Mouse (Mus musculus) stomach, embryonic 16.5 days (tissue): ENCODE results near the gene Plekha3. TPM values are rescaled to one million over a fixed set of nuclear protein-coding genes. Genes with fewer than 3 reads are reported as not detected.

ENCODE experiments used
- ATAC-seq: fragments of 200-750 bp; cut with Nextera tagmentation; 2 replicates; pipeline ENCODE4 v1.8.0; 2017; ENCODE audit warnings: moderate number of reproducible peaks, moderate TSS enrichment; ENCODE audit not compliant: insufficient read depth, low FRiP score
- H3K27ac ChIP-seq: fragments of 300-500 bp; sonication (generic); 2 replicates; pipeline ENCODE4 v1.5.1; 2014; ENCODE audit warnings: low read length
- H3K27me3 ChIP-seq: fragments of 300-500 bp; sonication (generic); 2 replicates; pipeline ENCODE4 v1.6.1; 2014; ENCODE audit warnings: low read length, control low read depth, mixed read lengths; ENCODE audit not compliant: control insufficient read depth, insufficient read depth
- H3K36me3 ChIP-seq: fragments of 300-500 bp; sonication (generic); 2 replicates; pipeline ENCODE4 v1.6.1; 2014; ENCODE audit warnings: low read length; ENCODE audit not compliant: control insufficient read depth, insufficient read depth
- H3K4me1 ChIP-seq: fragments of 300-500 bp; sonication (generic); 2 replicates; pipeline ENCODE4 v1.6.1; 2014; ENCODE audit warnings: low read length, control low read depth, mixed read lengths; ENCODE audit not compliant: control insufficient read depth, insufficient read depth
- H3K4me2 ChIP-seq: fragments of 300-500 bp; sonication (generic); 2 replicates; pipeline ENCODE4 v1.6.1; 2014; ENCODE audit warnings: low read depth, low read length, mixed read lengths
- H3K4me3 ChIP-seq: fragments of 300-500 bp; sonication (generic); replicated peaks from 2 replicates; pipeline ENCODE4 v1.5.1; 2014; ENCODE audit warnings: mild to moderate bottlenecking, low read length
- H3K9ac ChIP-seq: fragments of 300-500 bp; sonication (generic); 2 replicates; pipeline ENCODE4 v1.6.1; 2014; ENCODE audit warnings: low read length
- H3K9me3 ChIP-seq: fragments of 300-500 bp; sonication (generic); replicated peaks from 2 replicates; pipeline ENCODE4 v1.6.1; 2016; ENCODE audit warnings: low read length, control low read depth; ENCODE audit not compliant: control insufficient read depth
- WGBS: fragments of 180-500 bp; shearing (Covaris S2); extraction: QIAGEN DNeasy Blood & Tissue Kit; methylation state at CpG from one replicate; pipeline ENCODE4 v1.1.7; 2014; 5-methylcytosine and 5-hydroxymethylcytosine counted together
- polyA plus RNA-seq: library from polyadenylated mRNA; unstranded; fragments of >200 nt; fragmentation: Nextera tagmentation; extraction: Ambion mirVana; gene quantifications from 2 replicates; pipeline ENCODE4 v1.2.1, GENCODE M21; 2015

Plekha3 gene
- polyA plus RNA-seq = 3.4 TPM in 2 replicates

- ATAC-seq = peak; percentile 81
- H3K4me3 ChIP-seq = peak within 1 kb of the TSS; percentile 89
- no peaks in the 10 kb centered on the region for H3K9me3 ChIP-seq
- 5% methylated on average over 45 of the region's 52 CpGs for WGBS
- peak within 1 kb of the TSS; percentile 79 for H3K27ac ChIP-seq
- H3K27me3 ChIP-seq = no peaks in the 10 kb centered on the region
- H3K9ac ChIP-seq = peak within 1 kb of the TSS; percentile 95
- H3K36me3 ChIP-seq = no peaks in the 10 kb centered on the region
- peak within 1 kb of the TSS; percentile 73 for H3K4me2 ChIP-seq
- H3K4me1 ChIP-seq = peaks cover 11% of the 10 kb centered on the region
Observed at GRCm38 (mm10) chr2:76674725-76675427, at the start of gene Plekha3. Plekha3 (plus strand) TSS chr2:76675281.

GRCm38 (mm10) chr2:76630293-76630692, 44.8 kb upstream of the Plekha3 start:
- Histone ChIP-seq H3K4me3 (no peak overlapping the region), H3K36me3 (peaks cover 40% of the 10 kb centered on the region), H3K27ac (no peak overlapping the region), H3K4me2 (no peak overlapping the region), H3K27me3 (no peaks in the 10 kb centered on the region), H3K9ac (no peak overlapping the region), H3K9me3 (0 out of 2 replicates have a peak, but pooled peaks cover 10% of the 10 kb centered on the region), H3K4me1 (no peaks in the 10 kb centered on the region)
- 88% methylated on average over 12 of the region's 12 CpGs for WGBS
- ATAC-seq = no peak

GRCm38 (mm10) chr2:76631600-76631999, 43.5 kb upstream of the Plekha3 start:
- peaks cover 43% of the 10 kb centered on the region for H3K36me3 ChIP-seq

GRCm38 (mm10) chr2:76639637-76640036, 35.4 kb upstream of the Plekha3 start:
- Histone ChIP-seq H3K27ac (no peak overlapping the region), H3K4me3 (no peak overlapping the region), H3K9me3 (no peaks in the 10 kb centered on the region), H3K4me1 (no peaks in the 10 kb centered on the region), H3K36me3 (peaks cover 21% of the 10 kb centered on the region), H3K4me2 (no peak overlapping the region), H3K27me3 (no peaks in the 10 kb centered on the region), H3K9ac (no peak overlapping the region)
- no peak for ATAC-seq
- WGBS = 97% methylated on average over 2 of the region's 2 CpGs

More at GRCm38 (mm10) chr2:76631600-76631999, 43.5 kb upstream of the Plekha3 start:
- no peak overlapping the region for H3K4me2 ChIP-seq
- H3K27ac ChIP-seq = no peak overlapping the region
- no peak overlapping the region for H3K4me3 ChIP-seq
- 0 out of 2 replicates have a peak, but pooled peaks cover 2% of the 10 kb centered on the region for H3K9me3 ChIP-seq
- no peak overlapping the region for H3K9ac ChIP-seq
- no peak for ATAC-seq
- no peaks in the 10 kb centered on the region for H3K27me3 ChIP-seq
- no peaks in the 10 kb centered on the region for H3K4me1 ChIP-seq
- 93% methylated on average over 4 of the region's 4 CpGs for WGBS

- ATAC-seq = no peak
- H3K4me1 ChIP-seq = peaks cover 13% of the 10 kb centered on the region
- no peaks in the 10 kb centered on the region for H3K9me3 ChIP-seq
- no peak overlapping the region for H3K27ac ChIP-seq
- no peak overlapping the region for H3K4me3 ChIP-seq
- no peaks in the 10 kb centered on the region for H3K27me3 ChIP-seq
- H3K4me2 ChIP-seq = no peak overlapping the region
- no peak overlapping the region for H3K9ac ChIP-seq
- H3K36me3 ChIP-seq = peaks cover 10% of the 10 kb centered on the region
Observed at GRCm38 (mm10) chr2:76643801-76644200, 31.3 kb upstream of the Plekha3 start.

- peaks cover 1% of the 10 kb centered on the region; the same call in 1 of the 2 replicates for H3K36me3 ChIP-seq
- 1% methylated on average over 32 of the region's 32 CpGs for WGBS
- H3K9ac ChIP-seq = peak overlapping the region; percentile 93
- H3K4me2 ChIP-seq = peak overlapping the region; percentile 91
- no peaks in the 10 kb centered on the region for H3K27me3 ChIP-seq
- peak; percentile 35; the same call in 1 of the 2 replicates for ATAC-seq
- H3K9me3 ChIP-seq = no peaks in the 10 kb centered on the region
- peak overlapping the region; percentile 87 for H3K27ac ChIP-seq
- H3K4me3 ChIP-seq = peak overlapping the region; percentile 87
- peaks cover 15% of the 10 kb centered on the region for H3K4me1 ChIP-seq
Observed at GRCm38 (mm10) chr2:76647441-76647869, 27.6 kb upstream of the Plekha3 start.

GRCm38 (mm10) chr2:76647883-76648570, 27.1 kb upstream of the Plekha3 start, which contains the start of the genes Prkra and Pjvk:
Prkra (minus strand) TSS chr2:76648015.
Pjvk (plus strand) TSS chr2:76648476.
- H3K27ac ChIP-seq = peak within 1 kb of the TSS; percentile 87
- H3K4me3 ChIP-seq = peak within 1 kb of the TSS; percentile 87
- peak; percentile 98 for ATAC-seq
- H3K27me3 ChIP-seq = no peaks in the 10 kb centered on the region
- H3K4me1 ChIP-seq = peaks cover 15% of the 10 kb centered on the region
- no peaks in the 10 kb centered on the region for H3K9me3 ChIP-seq
- H3K9ac ChIP-seq = peak within 1 kb of the TSS; percentile 93
- H3K36me3 ChIP-seq = no peaks in the 10 kb centered on the region
- H3K4me2 ChIP-seq = peak within 1 kb of the TSS; percentile 91
- under 1% methylated on average over 41 of the region's 42 CpGs for WGBS

- Histone ChIP-seq H3K4me1 (peaks cover 15% of the 10 kb centered on the region), H3K9ac (peak overlapping the region; percentile 73), H3K9me3 (no peaks in the 10 kb centered on the region), H3K27me3 (no peaks in the 10 kb centered on the region), H3K36me3 (no peaks in the 10 kb centered on the region), H3K27ac (peak overlapping the region; percentile 80), H3K4me2 (peak overlapping the region; percentile 72), H3K4me3 (peak overlapping the region; percentile 87)
- peak; percentile 12; the same call in 1 of the 2 replicates for ATAC-seq
- WGBS = 23% methylated on average over 13 of the region's 13 CpGs
Observed at GRCm38 (mm10) chr2:76648666-76649141, 26.4 kb upstream of the Plekha3 start.

GRCm38 (mm10) chr2:76653070-76653469, 22.0 kb upstream of the Plekha3 start:
- H3K9me3 ChIP-seq = no peaks in the 10 kb centered on the region
- H3K27me3 ChIP-seq = no peaks in the 10 kb centered on the region
- H3K9ac ChIP-seq = no peak overlapping the region
- no peaks in the 10 kb centered on the region for H3K36me3 ChIP-seq
- no peak overlapping the region for H3K27ac ChIP-seq
- peaks cover 5% of the 10 kb centered on the region; the same call in 1 of the 2 replicates for H3K4me1 ChIP-seq
- WGBS = 93% methylated on average over 4 of the region's 4 CpGs
- ATAC-seq = no peak
- no peak overlapping the region for H3K4me2 ChIP-seq
- H3K4me3 ChIP-seq = no peak overlapping the region
